Mouse (Mus musculus): ENCODE results near the gene Kit.

GRCm38 (mm10) chr5:75590961-75591360, 16.2 kb downstream of the Kit start:
- no peak for TF ChIP-seq MAFK (IDR thresholded peaks at IDR 0.05; ENCODE audit: insufficient read depth, low read depth, low read length)
- TF ChIP-seq HCFC1 (IDR thresholded peaks at IDR 0.05; ENCODE audit: borderline replicate concordance, insufficient read depth, low read length) = no peak
